Mouse (Mus musculus) thymus, postnatal 10 days (tissue): ENCODE data around the gene Sema3c.
A peak's percentile ranks its signal among the peaks of the same experiment; 100 is the strongest.
"Not testable (repeated sequence)": the region's sequence is repeated elsewhere in the genome, so short reads cannot be mapped to it uniquely, and the experiment has no call there.

Source experiments
- DNase-seq, 2 experiments: peaks; one replicate each; pipeline ENCODE4 v3.0.0; 2021; ENCODE audit warnings: low spot score in 2 of 2

Gene Sema3c

DNA sequence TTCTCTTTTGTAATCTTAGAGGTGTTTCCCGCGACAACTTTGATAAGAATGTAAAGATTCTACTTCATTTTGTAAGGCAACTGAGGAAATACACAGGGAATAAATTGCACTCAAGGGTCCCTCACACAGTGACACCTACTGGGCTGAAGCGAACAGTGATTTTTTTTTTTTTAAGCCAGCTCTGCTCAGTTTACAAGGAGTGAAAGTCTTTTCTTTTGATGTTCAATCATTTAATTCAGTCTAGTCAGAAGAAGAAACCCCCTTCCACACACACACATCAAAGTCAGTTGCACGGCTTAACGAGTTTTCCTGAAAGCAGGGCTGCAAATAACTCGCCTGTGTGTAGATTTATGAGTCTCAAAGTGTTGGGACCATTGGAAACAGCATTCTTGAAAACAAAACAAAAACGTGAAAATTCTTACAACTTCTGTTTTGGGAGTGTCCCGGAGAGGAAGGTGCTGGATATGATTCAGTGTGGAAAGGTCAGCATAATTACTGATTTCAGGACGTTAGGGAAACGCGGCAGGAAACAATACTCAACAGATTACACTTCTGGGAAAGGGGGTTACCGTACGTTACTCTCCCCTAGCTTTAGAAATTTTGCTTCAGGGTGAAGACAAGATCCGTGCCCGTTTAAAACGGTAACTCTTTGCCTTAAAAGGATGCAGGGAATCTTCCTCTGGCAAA is at the start of gene Sema3c:
TSS of gene Sema3c (plus strand) at position 588 of the 687 bp plus-strand sequence.
- DNase-seq: no peak

- DNase-seq: not testable (repeated sequence)
Measured at GRCm38 (mm10) chr5:17531165-17531564, 42.9 kb upstream of the Sema3c start.

GRCm38 (mm10) chr5:17543141-17543540 is 30.9 kb upstream of the Sema3c start:
- no peak for DNase-seq

DNA sequence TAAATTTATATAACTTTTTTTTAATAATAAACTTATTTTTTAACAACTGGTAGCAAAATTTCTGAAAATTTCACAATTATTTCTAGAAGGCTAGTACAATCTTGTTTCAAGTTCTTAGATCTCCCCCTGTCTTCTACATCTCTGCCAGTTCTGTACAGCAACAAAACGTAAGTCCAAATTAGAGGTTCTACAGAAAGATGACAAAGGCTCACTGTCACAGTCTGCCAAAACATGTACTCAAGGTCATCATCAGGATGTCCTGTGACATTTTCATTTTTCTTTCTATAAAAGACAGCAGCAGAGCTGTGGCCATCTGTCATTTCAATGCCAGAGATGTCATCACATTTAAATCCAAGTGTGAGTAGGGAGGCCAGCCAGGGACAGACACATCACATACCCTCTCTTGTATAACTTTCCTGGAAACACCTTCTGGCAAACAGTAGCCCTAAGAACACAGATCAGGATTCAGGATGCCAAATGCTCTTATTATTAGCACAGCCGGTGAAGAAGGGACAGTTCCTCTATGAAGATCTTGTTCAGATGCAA is 29.1 kb upstream of the Sema3c start:
- no peak for DNase-seq

GRCm38 (mm10) chr5:17551693-17552092 is 22.4 kb upstream of the Sema3c start:
- no peak for DNase-seq

GRCm38 (mm10) chr5:17556073-17556473 is 18.0 kb upstream of the Sema3c start:
- DNase-seq: no peak

GRCm38 (mm10) chr5:17556715-17557265 is 17.3 kb upstream of the Sema3c start:
- DNase-seq: no peak

- DNase-seq: no peak
Measured at GRCm38 (mm10) chr5:17571571-17571970, 2.5 kb upstream of the Sema3c start.

GRCm38 (mm10) chr5:17574413-17575182 is 517 bp downstream of the Sema3c start:
- DNase-seq: peak in 1 of 2 experiments; percentile 3

DNA sequence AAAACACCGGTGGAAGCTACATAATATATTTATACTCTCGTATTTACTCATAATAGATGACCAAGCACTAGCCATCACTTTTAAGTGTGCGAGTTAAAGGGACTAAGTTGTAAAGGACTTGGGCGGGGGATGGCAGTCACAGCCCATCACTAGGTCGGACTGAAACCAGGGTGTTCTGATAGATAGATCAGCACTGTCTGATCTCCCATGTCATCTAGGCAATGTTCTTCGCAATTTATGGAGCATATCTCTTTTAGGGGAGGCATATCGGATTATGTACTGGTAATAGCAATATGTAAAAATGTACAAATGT is 1.1 kb downstream of the Sema3c start:
- DNase-seq: no peak

DNA sequence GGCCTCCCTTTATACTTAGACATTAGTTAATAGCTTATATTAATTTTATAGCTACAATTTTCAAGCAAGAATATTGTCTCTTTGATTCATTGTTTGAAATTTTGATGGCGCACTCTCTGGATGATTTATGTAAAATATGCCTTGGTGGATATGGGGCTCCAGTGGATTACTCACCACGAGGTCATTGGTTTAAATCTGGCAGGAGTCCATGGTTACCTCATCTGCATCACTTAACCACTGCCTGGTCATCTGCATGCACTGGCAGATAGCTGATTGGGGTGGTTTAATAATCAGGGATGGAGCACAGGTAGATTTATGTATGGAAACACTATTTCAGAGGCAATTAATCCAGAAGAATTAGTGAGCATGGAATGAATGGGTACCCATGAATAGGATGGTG is 2.0 kb downstream of the Sema3c start:
- no peak for DNase-seq

GRCm38 (mm10) chr5:17582047-17582515 is 8.0 kb downstream of the Sema3c start:
- DNase-seq: no peak

DNA sequence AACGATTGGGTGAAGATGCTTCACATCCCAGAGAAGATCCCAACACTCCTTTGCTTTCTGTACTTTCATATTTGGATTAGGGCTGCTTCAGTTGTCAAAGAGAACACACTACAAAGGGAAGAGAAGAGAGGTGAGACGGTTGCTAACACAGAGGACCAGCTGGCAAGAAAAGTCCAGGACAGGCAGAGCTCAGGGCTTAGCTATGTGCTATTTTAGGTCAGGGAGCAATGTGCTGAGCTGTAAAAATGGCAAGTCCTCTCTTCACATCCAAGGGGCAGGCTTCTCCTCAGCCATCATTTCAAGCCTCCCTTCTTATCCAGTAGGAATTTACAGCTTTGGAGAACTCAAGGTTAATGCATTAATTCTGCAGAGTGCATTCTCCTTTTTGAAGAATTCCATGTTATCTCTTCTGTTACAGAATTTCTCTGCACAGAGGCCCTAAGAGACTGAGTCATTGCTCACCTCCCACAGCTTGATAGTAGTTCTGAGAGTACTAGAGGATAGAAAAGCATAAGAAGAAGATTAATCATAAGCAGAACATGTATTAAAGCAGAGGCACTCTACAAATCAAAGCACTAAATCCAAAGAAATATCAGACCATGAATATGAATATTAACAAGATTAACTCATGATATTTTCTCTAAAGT is 10.3 kb downstream of the Sema3c start:
- DNase-seq: no peak

DNA sequence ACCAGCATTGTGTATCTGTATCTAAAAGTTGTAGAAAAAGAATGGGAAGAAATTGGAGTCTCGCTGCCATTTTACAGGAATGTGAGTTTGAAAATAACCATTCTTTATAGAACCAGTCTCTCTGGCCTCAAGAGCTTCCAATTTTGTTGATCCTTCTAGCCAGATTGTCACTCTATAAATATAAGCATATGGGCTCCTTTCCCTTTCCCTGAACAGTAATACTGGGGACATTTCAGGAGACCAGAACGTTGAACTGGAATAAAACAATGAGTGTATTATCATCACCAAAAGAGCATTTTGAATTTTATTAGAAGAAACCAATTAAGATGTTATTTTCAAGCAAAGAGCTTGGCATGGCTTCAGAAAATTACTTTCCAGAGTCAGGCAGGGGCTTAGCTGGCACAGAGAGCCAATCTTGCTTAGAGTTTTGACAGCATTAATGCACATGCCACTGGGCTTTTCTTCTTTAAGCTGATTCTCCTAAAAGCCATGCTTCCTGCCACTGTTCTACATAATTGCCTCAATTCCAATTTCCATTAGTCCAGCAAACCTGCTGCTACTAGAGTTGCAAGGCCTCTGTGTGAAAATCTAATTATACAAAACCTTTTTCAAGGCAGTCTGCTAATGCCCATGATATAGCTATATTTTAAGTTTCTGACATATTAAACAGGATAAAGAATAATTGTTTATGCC is 12.6 kb downstream of the Sema3c start:
- no peak for DNase-seq

DNA sequence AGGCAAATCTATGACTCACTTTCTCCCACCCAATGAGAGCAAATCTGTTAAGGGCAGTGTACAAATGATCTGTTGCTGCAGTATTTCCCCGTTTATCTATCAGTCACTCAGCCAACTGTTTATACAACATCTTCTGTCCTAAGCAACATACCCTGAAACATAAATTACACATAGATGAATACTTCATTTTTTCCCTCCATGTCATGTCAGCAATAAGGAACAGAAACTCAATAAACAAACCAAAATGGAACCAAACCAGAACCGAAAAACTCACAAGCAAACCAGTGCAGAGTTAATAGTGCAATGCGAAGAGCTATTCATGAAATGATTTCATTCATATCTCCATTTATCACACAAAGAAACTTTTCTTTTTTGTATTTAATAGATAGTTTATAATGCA is 17.8 kb downstream of the Sema3c start:
- DNase-seq: no peak

DNA sequence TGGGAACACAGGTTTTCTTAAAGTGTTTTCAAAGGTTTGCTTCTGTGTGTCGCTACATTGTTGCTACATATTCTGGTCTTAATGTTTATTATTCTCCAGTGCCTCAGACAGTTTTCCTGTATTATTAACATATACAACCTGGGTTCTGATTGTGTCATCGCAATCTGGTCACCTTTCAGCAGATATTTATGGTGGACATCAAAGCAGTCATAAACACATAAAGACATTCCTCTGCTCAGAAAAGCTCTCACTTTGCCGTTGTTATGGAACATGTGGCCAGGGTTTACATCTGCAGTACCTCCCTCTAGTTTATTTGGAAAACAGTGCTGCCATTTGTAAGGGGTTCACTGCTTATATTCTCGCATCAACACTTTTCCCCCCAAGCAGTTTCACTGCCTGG is 27.6 kb downstream of the Sema3c start:
- DNase-seq: no peak

DNA sequence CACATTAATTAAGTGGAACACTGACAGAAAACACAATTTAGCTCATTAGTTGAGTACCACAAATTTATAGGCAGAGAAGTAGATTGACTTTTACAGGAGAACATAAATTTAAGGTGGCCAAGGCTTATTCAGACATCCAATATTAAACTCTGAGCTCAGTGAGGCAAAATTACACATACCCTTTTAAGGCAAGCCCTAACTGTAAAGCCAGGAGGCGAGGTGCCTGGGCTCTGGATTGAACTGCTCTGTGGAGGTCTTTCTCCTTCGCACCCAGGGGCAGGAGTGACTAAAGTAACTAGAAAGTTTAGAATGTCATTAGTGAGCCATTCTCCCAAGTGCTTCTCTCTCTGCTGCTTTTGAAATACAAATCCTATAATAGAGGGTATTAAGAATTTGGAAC is 46.5 kb downstream of the Sema3c start:
- DNase-seq: no peak

- DNase-seq: no peak
Measured at GRCm38 (mm10) chr5:17622564-17622963, 48.5 kb downstream of the Sema3c start.

DNA sequence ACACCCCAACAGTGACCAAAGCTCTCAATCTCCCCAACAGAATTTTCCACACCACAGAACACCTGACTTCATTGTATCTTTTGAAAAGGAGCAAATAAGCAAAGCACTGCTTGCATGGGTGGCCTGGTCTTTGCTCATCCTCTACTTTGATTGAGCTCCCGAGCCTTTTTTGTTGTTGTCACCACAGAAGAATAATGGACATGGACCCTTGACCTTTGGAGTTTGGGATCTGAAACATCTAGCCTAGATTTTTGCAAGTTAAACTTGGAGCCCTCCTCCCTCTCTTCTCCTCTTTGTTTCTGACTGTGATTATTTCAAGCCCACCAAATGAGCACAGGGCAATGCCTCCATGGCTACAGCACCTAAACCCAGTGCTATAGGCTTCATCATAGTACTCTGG is 54.5 kb downstream of the Sema3c start:
- DNase-seq: no peak

DNA sequence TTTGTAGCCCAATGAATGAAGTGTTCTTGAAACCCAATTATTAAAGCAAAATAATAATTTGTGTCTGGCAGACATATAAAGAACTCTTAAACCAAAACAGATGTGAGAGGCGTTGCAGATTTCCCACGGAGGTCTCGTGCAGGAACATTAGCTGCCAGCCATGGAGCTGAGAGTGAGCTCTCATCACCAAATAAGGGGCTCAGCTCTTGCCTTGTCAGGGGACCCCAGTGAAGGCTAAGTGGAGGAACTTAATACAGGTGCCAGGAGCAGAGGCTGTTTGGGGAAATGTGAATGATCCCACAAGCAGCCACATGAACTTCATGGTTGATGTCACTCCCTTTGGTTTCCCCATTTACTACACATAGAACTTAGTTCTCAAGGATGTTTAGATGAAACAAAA is 55.5 kb downstream of the Sema3c start:
- DNase-seq: no peak

- no peak for DNase-seq
Measured at GRCm38 (mm10) chr5:17639519-17639918, 65.4 kb downstream of the Sema3c start.
